Mouse (Mus musculus): ENCODE data around the gene Dirc2. TPM values are rescaled to one million over a fixed set of nuclear protein-coding genes. Genes with fewer than 3 reads are reported as not detected.

Dirc2 gene
- polyA plus RNA-seq, 1 experiment, result 35.1 TPM

DNA sequence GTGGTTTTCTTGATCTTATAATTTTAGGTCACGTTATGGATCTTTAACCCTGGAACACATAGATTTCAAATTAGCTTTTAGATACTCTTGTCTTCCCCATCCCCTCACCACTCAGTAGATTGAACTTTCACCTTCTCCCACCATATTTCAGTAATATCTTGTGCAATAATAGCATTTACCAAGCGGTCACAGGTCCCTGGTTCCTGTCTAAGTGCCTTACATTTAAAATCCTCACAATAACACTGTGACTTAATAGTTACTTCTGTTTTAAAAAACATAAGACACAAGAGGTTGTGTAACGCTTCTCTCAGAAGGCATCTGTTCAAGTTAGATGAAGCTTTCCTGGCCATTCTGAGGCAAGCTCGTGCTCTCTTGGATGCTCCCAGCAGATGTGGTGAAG lies 34.6 kb upstream of the Dirc2 start:
- Histone ChIP-seq H3K4me3 (ENCODE audit: insufficient read depth, low read depth, low read length) (no peak overlapping the region), H3K27ac (ENCODE audit: insufficient read depth, low read depth, low read length) (no peak overlapping the region), H3K4me1 (ENCODE audit: control insufficient read depth, insufficient read depth, low read length) (no peaks in the 10 kb centered on the region; the same call in 1 of the 2 replicates), H3K36me3 (ENCODE audit: control insufficient read depth, insufficient read depth, low read length) (no peaks in the 10 kb centered on the region), H3K27me3 (replicated peaks; ENCODE audit: control insufficient read depth, insufficient read depth, low read length) (no peaks in the 10 kb centered on the region)
- WGBS, result 94% methylated on average over 4 of the region's 4 CpGs
- DNase-seq, result no peak
- TF ChIP-seq POLR2A (IDR thresholded peaks at IDR 0.05; ENCODE audit: low read depth, low read length) (no peak), CTCF (conservative IDR thresholded peaks at IDR 0.05; ENCODE audit: insufficient read depth, insufficient read length, low read depth, low read length) (no peak)

- TF ChIP-seq CTCF (conservative IDR thresholded peaks at IDR 0.05; ENCODE audit: insufficient read depth, insufficient read length, low read depth, low read length) (no peak), POLR2A (IDR thresholded peaks at IDR 0.05; ENCODE audit: low read depth, low read length) (no peak)
- H3K4me3 ChIP-seq (ENCODE audit: insufficient read depth, low read depth, low read length), result no peak overlapping the region
- no peak overlapping the region for H3K27ac ChIP-seq (ENCODE audit: insufficient read depth, low read depth, low read length)
- H3K4me1 ChIP-seq (ENCODE audit: control insufficient read depth, insufficient read depth, low read length), result no peaks in the 10 kb centered on the region
- 72% methylated on average over 7 of the region's 7 CpGs for WGBS
- no peaks in the 10 kb centered on the region for H3K36me3 ChIP-seq (ENCODE audit: control insufficient read depth, insufficient read depth, low read length)
- no peaks in the 10 kb centered on the region for H3K27me3 ChIP-seq (replicated peaks; ENCODE audit: control insufficient read depth, insufficient read depth, low read length)
- DNase-seq, result no peak
Measured at GRCm38 (mm10) chr16:35802163-35802562, 33.0 kb upstream of the Dirc2 start.

DNA sequence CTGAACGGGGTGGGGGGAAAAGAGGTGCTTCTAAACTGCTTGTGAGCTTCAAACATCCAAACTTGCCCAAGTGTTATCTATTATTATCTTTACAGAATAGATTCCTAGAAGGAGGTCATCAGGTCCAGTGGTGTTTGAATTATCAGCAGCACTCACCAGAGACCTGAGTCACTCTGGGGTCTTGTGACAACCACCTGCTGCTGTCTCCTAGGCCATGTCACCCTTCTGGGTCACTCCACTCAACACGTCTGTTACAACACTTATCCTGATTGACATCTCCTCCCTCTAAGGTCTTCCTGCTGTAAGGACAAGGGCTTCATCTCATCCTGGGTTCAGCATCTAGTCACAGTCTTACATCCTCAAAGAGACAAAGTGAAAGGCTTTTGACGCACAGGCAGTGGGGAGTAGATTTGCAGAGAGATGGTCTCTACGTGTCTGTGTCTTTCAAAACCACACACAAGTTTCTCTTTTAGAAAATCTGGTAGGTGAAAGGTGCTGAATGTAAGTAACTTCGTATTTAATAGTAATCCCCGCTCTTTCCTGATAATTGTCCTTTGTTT lies 22.9 kb upstream of the Dirc2 start:
- H3K36me3 ChIP-seq (ENCODE audit: control insufficient read depth, insufficient read depth, low read length), result no peaks in the 10 kb centered on the region
- no peak overlapping the region for H3K4me3 ChIP-seq (ENCODE audit: insufficient read depth, low read depth, low read length)
- no peaks in the 10 kb centered on the region for H3K4me1 ChIP-seq (ENCODE audit: control insufficient read depth, insufficient read depth, low read length)
- DNase-seq, result no peak
- H3K27ac ChIP-seq (ENCODE audit: insufficient read depth, low read depth, low read length), result no peak overlapping the region
- TF ChIP-seq POLR2A (IDR thresholded peaks at IDR 0.05; ENCODE audit: low read depth, low read length) (no peak), CTCF (conservative IDR thresholded peaks at IDR 0.05; ENCODE audit: insufficient read depth, insufficient read length, low read depth, low read length) (no peak)
- H3K27me3 ChIP-seq (replicated peaks; ENCODE audit: control insufficient read depth, insufficient read depth, low read length), result no peaks in the 10 kb centered on the region
- 89% methylated on average over 6 of the region's 6 CpGs for WGBS

- H3K36me3 ChIP-seq (ENCODE audit: control insufficient read depth, insufficient read depth, low read length), result no peaks in the 10 kb centered on the region
- TF ChIP-seq CTCF (conservative IDR thresholded peaks at IDR 0.05; ENCODE audit: insufficient read depth, insufficient read length, low read depth, low read length), result no peak
- H3K27me3 ChIP-seq (replicated peaks; ENCODE audit: control insufficient read depth, insufficient read depth, low read length), result no peaks in the 10 kb centered on the region
- no peak overlapping the region for H3K4me3 ChIP-seq (ENCODE audit: insufficient read depth, low read depth, low read length)
- 89% methylated on average over 6 of the region's 6 CpGs for WGBS
- no peak overlapping the region for H3K27ac ChIP-seq (ENCODE audit: insufficient read depth, low read depth, low read length)
- no peaks in the 10 kb centered on the region for H3K4me1 ChIP-seq (ENCODE audit: control insufficient read depth, insufficient read depth, low read length)
- no peak for DNase-seq
Measured at GRCm38 (mm10) chr16:35788330-35788729, 19.2 kb upstream of the Dirc2 start.

GRCm38 (mm10) chr16:35787568-35788189 lies 18.5 kb upstream of the Dirc2 start:
- TF ChIP-seq POLR2A (IDR thresholded peaks at IDR 0.05; ENCODE audit: low read depth, low read length) (no peak), CTCF (conservative IDR thresholded peaks at IDR 0.05; ENCODE audit: insufficient read depth, insufficient read length, low read depth, low read length) (no peak)
- 71% methylated on average over 8 of the region's 8 CpGs for WGBS
- H3K4me3 ChIP-seq (ENCODE audit: insufficient read depth, low read depth, low read length), result no peak overlapping the region
- H3K27me3 ChIP-seq (replicated peaks; ENCODE audit: control insufficient read depth, insufficient read depth, low read length), result no peaks in the 10 kb centered on the region
- H3K36me3 ChIP-seq (ENCODE audit: control insufficient read depth, insufficient read depth, low read length), result no peaks in the 10 kb centered on the region
- H3K27ac ChIP-seq (ENCODE audit: insufficient read depth, low read depth, low read length), result no peak overlapping the region
- H3K4me1 ChIP-seq (ENCODE audit: control insufficient read depth, insufficient read depth, low read length), result no peaks in the 10 kb centered on the region
- DNase-seq, result no peak

GRCm38 (mm10) chr16:35787163-35787562 lies 18.0 kb upstream of the Dirc2 start:
- 88% methylated on average over 6 of the region's 6 CpGs for WGBS
- H3K4me1 ChIP-seq (ENCODE audit: control insufficient read depth, insufficient read depth, low read length), result no peaks in the 10 kb centered on the region
- DNase-seq, result no peak
- no peaks in the 10 kb centered on the region for H3K27me3 ChIP-seq (replicated peaks; ENCODE audit: control insufficient read depth, insufficient read depth, low read length)
- TF ChIP-seq POLR2A (IDR thresholded peaks at IDR 0.05; ENCODE audit: low read depth, low read length) (no peak), CTCF (conservative IDR thresholded peaks at IDR 0.05; ENCODE audit: insufficient read depth, insufficient read length, low read depth, low read length) (no peak)
- H3K4me3 ChIP-seq (ENCODE audit: insufficient read depth, low read depth, low read length), result no peak overlapping the region
- H3K27ac ChIP-seq (ENCODE audit: insufficient read depth, low read depth, low read length), result no peak overlapping the region
- no peaks in the 10 kb centered on the region for H3K36me3 ChIP-seq (ENCODE audit: control insufficient read depth, insufficient read depth, low read length)

DNA sequence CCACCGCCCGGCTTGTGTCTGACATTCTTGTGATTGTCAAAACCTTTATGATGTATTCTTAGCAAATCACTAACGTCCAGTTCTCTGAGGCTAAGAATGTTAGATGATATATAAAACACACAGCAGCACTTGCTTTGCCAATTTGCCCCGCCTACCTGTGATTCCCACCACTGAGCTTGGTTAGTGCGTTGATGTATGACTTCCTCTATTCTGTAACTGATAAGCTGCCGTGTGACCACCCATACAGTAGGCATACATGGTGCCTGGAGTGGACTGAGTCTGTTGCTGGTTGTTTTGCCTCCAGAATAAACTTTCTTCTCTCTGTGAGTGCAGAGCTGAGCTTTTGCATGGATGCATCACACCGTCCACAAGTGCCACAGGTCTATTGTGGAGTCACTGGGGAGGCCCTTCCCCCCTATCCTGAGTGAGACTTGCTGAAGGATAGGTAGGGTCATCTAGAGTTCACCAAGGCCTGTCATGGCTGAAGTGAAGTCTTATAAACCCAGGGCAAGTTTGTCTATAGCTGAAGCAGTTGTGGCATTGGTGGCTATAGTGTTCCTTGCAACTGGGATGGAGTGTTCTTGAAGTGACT lies 15.1 kb upstream of the Dirc2 start:
- 74% methylated on average over 7 of the region's 7 CpGs for WGBS
- Histone ChIP-seq H3K4me3 (ENCODE audit: insufficient read depth, low read depth, low read length) (no peak overlapping the region), H3K36me3 (ENCODE audit: control insufficient read depth, insufficient read depth, low read length) (no peaks in the 10 kb centered on the region), H3K27ac (ENCODE audit: insufficient read depth, low read depth, low read length) (no peak overlapping the region), H3K27me3 (replicated peaks; ENCODE audit: control insufficient read depth, insufficient read depth, low read length) (no peaks in the 10 kb centered on the region), H3K4me1 (ENCODE audit: control insufficient read depth, insufficient read depth, low read length) (no peaks in the 10 kb centered on the region)
- no peak for DNase-seq
- TF ChIP-seq POLR2A (IDR thresholded peaks at IDR 0.05; ENCODE audit: low read depth, low read length) (no peak), CTCF (conservative IDR thresholded peaks at IDR 0.05; ENCODE audit: insufficient read depth, insufficient read length, low read depth, low read length) (no peak)
